Mouse (Mus musculus) embryonic facial prominence, embryonic 13.5 days (tissue): Measurements from ENCODE around the gene Hexdc. TPM values are rescaled to one million over a fixed set of nuclear protein-coding genes. Genes with fewer than 3 reads are reported as not detected.
A peak's percentile ranks its signal among the peaks of the same experiment; 100 is the strongest.

Experiments used
- ATAC-seq: fragments of 200-750 bp; cut with Nextera tagmentation; 2 replicates; pipeline ENCODE4 v1.8.0; 2017; ENCODE audit warnings: low read depth; ENCODE audit not compliant: insufficient number of reproducible peaks, insufficient read depth, low FRiP score, low TSS enrichment
- H3K27ac ChIP-seq: fragments of 300-500 bp; sonication (generic); 2 replicates; pipeline ENCODE4 v1.5.1; 2015; ENCODE audit warnings: moderate library complexity, mild to moderate bottlenecking, inconsistent platforms
- H3K27me3 ChIP-seq: fragments of 300-500 bp; sonication (generic); 2 replicates; pipeline ENCODE4 v1.6.1; 2015; ENCODE audit warnings: mild to moderate bottlenecking, inconsistent platforms
- H3K36me3 ChIP-seq: fragments of 300-500 bp; sonication (generic); 2 replicates; pipeline ENCODE4 v1.6.1; 2015; ENCODE audit warnings: mild to moderate bottlenecking, inconsistent platforms
- H3K4me1 ChIP-seq: fragments of 300-500 bp; sonication (generic); 2 replicates; pipeline ENCODE4 v1.6.1; 2015; ENCODE audit warnings: inconsistent platforms
- H3K4me2 ChIP-seq: fragments of 300-500 bp; sonication (generic); 2 replicates; pipeline ENCODE4 v1.6.1; 2015; ENCODE audit warnings: moderate library complexity, mild to moderate bottlenecking, inconsistent platforms
- H3K4me3 ChIP-seq: fragments of 300-500 bp; sonication (generic); 2 replicates; pipeline ENCODE4 v1.5.1; 2015; ENCODE audit warnings: mild to moderate bottlenecking, inconsistent platforms
- H3K9ac ChIP-seq: fragments of 300-500 bp; sonication (generic); 2 replicates; pipeline ENCODE4 v1.6.1; 2015; ENCODE audit warnings: mild to moderate bottlenecking, inconsistent platforms
- H3K9me3 ChIP-seq: fragments of 300-500 bp; sonication (generic); 2 replicates; pipeline ENCODE4 v1.6.1; 2016; ENCODE audit warnings: inconsistent platforms
- WGBS: fragments of 180-500 bp; shearing (Covaris S2); methylation state at CpG from one replicate; pipeline ENCODE4 v1.1.7; 2015; ENCODE audit warnings: mixed read lengths; 5-methylcytosine and 5-hydroxymethylcytosine counted together
- polyA plus RNA-seq: library from polyadenylated mRNA; unstranded; fragments of >200 nt; fragmentation: Nextera tagmentation; extraction: Ambion mirVana; gene quantifications from 2 replicates; pipeline ENCODE4 v1.2.1, GENCODE M21; 2015

Hexdc gene
- polyA plus RNA-seq, 1 experiment from 2014 or later = 9.3 TPM

GRCm38 (mm10) chr11:121231191-121231590 lies 27.0 kb downstream of the Hexdc start:
- Histone ChIP-seq H3K9ac (no peak overlapping the region), H3K9me3 (no peaks in the 10 kb centered on the region), H3K27me3 (no peaks in the 10 kb centered on the region), H3K4me3 (no peak overlapping the region), H3K4me1 (peaks cover 24% of the 10 kb centered on the region), H3K4me2 (no peak overlapping the region), H3K36me3 (peaks cover 11% of the 10 kb centered on the region), H3K27ac (no peak overlapping the region; the same call in 1 of the 2 replicates)
- ATAC-seq = no peak
- WGBS = 74% methylated on average over 4 of the region's 4 CpGs

GRCm38 (mm10) chr11:121231628-121232291 lies 27.5 kb downstream of the Hexdc start:
- Histone ChIP-seq H3K4me3 (no peak overlapping the region), H3K27me3 (no peaks in the 10 kb centered on the region), H3K9ac (no peak overlapping the region), H3K4me1 (peaks cover 27% of the 10 kb centered on the region), H3K36me3 (peaks cover 6% of the 10 kb centered on the region), H3K4me2 (no peak overlapping the region), H3K27ac (no peak overlapping the region), H3K9me3 (no peaks in the 10 kb centered on the region)
- ATAC-seq = no peak
- WGBS = 49% methylated on average over 4 of the region's 4 CpGs

GRCm38 (mm10) chr11:121232706-121233105 lies 28.5 kb downstream of the Hexdc start:
- Histone ChIP-seq H3K9me3 (no peaks in the 10 kb centered on the region), H3K27me3 (no peaks in the 10 kb centered on the region), H3K4me2 (no peak overlapping the region), H3K4me3 (no peak overlapping the region), H3K4me1 (peaks cover 23% of the 10 kb centered on the region), H3K36me3 (no peaks in the 10 kb centered on the region), H3K27ac (no peak overlapping the region), H3K9ac (no peak overlapping the region)
- no peak for ATAC-seq
- WGBS = 35% methylated on average over 4 of the region's 4 CpGs

- Histone ChIP-seq H3K27ac (peak overlapping the region; percentile 100), H3K36me3 (peaks cover 13% of the 10 kb centered on the region), H3K4me1 (peaks cover 22% of the 10 kb centered on the region), H3K9me3 (no peaks in the 10 kb centered on the region), H3K4me2 (peak overlapping the region; percentile 56), H3K4me3 (peak overlapping the region; percentile 83), H3K9ac (no peak overlapping the region), H3K27me3 (no peaks in the 10 kb centered on the region)
- 27% methylated on average over 9 of the region's 9 CpGs for WGBS
- ATAC-seq = no peak
Measured at GRCm38 (mm10) chr11:121235475-121236238, 31.4 kb downstream of the Hexdc start.

- peak within 1 kb of the TSS; percentile 61 for H3K4me2 ChIP-seq
- peak; percentile 100 for ATAC-seq
- under 1% methylated on average over 50 of the region's 50 CpGs for WGBS
Measured at GRCm38 (mm10) chr11:121236564-121237344, 32.5 kb downstream of the Hexdc start, which contains the start of gene Narf. TSS of gene Narf (plus strand) at chr11:121237253.

GRCm38 (mm10) chr11:121237345-121238128 lies 33.3 kb downstream of the Hexdc start:
- H3K4me2 ChIP-seq = peak overlapping the region; percentile 61
- H3K4me3 ChIP-seq = peak overlapping the region; percentile 83
- H3K27ac ChIP-seq = peak overlapping the region; percentile 100
- 3% methylated on average over 28 of the region's 28 CpGs for WGBS
- ATAC-seq = no peak; the same call in 1 of the 2 replicates
- peaks cover 22% of the 10 kb centered on the region for H3K4me1 ChIP-seq
- no peaks in the 10 kb centered on the region for H3K27me3 ChIP-seq
- peak overlapping the region; percentile 90 for H3K9ac ChIP-seq
- peaks cover 32% of the 10 kb centered on the region for H3K36me3 ChIP-seq
- no peaks in the 10 kb centered on the region for H3K9me3 ChIP-seq

More at GRCm38 (mm10) chr11:121236564-121237344, 32.5 kb downstream of the Hexdc start, which contains the start of gene Narf:
- no peaks in the 10 kb centered on the region for H3K27me3 ChIP-seq
- peak within 1 kb of the TSS; percentile 83 for H3K4me3 ChIP-seq
- H3K9ac ChIP-seq = peak within 1 kb of the TSS; percentile 90
- H3K4me1 ChIP-seq = peaks cover 22% of the 10 kb centered on the region
- H3K36me3 ChIP-seq = peaks cover 24% of the 10 kb centered on the region
- H3K27ac ChIP-seq = peak within 1 kb of the TSS; percentile 100
- H3K9me3 ChIP-seq = no peaks in the 10 kb centered on the region

- peaks cover 52% of the 10 kb centered on the region for H3K36me3 ChIP-seq
- no peak overlapping the region for H3K4me3 ChIP-seq
- no peak for ATAC-seq
- no peaks in the 10 kb centered on the region for H3K27me3 ChIP-seq
- H3K9me3 ChIP-seq = no peaks in the 10 kb centered on the region
- H3K9ac ChIP-seq = no peak overlapping the region
- H3K4me2 ChIP-seq = peak overlapping the region; percentile 7; the same call in 1 of the 2 replicates
- WGBS = 99% methylated on average over 2 of the region's 2 CpGs
- peaks cover 22% of the 10 kb centered on the region for H3K4me1 ChIP-seq
- no peak overlapping the region for H3K27ac ChIP-seq
Measured at GRCm38 (mm10) chr11:121239669-121240068, 35.4 kb downstream of the Hexdc start.

- ATAC-seq = no peak
- H3K36me3 ChIP-seq = peaks cover 98% of the 10 kb centered on the region
- H3K27me3 ChIP-seq = no peaks in the 10 kb centered on the region
- H3K4me1 ChIP-seq = no peaks in the 10 kb centered on the region
- WGBS = 91% methylated on average over 8 of the region's 8 CpGs
- H3K27ac ChIP-seq = no peak overlapping the region
- no peak overlapping the region for H3K9ac ChIP-seq
- H3K4me2 ChIP-seq = no peak overlapping the region
- H3K9me3 ChIP-seq = no peaks in the 10 kb centered on the region
- H3K4me3 ChIP-seq = no peak overlapping the region
Measured at GRCm38 (mm10) chr11:121250196-121250595, 46.0 kb downstream of the Hexdc start.

- Histone ChIP-seq H3K27ac (peak within 1 kb of the TSS; percentile 77), H3K9ac (peak within 1 kb of the TSS; percentile 99), H3K4me3 (peak within 1 kb of the TSS; percentile 100), H3K36me3 (peaks cover 50% of the 10 kb centered on the region), H3K4me1 (peaks cover 25% of the 10 kb centered on the region), H3K4me2 (peak within 1 kb of the TSS; percentile 96), H3K27me3 (no peaks in the 10 kb centered on the region), H3K9me3 (no peaks in the 10 kb centered on the region)
- WGBS = under 1% methylated on average over 90 of the region's 91 CpGs
- peak; percentile 97 for ATAC-seq
Measured at GRCm38 (mm10) chr11:121259160-121260100, 55.2 kb downstream of the Hexdc start, which contains the start of gene Foxk2. TSS of gene Foxk2 (plus strand) at chr11:121259990.
